Mouse (Mus musculus) urinary bladder, postnatal 4 days (tissue): ENCODE results near the gene Coro1c.
"Not testable (repeated sequence)": the region's sequence is repeated elsewhere in the genome, so short reads cannot be mapped to it uniquely, and the experiment has no call there.

ENCODE experiments used
- DNase-seq, 2 experiments: peaks; one replicate each; pipeline ENCODE4 v3.0.0; 2021 to 2022; ENCODE audit warnings: low spot score in 2 of 2

Coro1c gene

GRCm38 (mm10) chr5:113828481-113828880, 80.1 kb downstream of the Coro1c start:
- no peak for DNase-seq

DNA sequence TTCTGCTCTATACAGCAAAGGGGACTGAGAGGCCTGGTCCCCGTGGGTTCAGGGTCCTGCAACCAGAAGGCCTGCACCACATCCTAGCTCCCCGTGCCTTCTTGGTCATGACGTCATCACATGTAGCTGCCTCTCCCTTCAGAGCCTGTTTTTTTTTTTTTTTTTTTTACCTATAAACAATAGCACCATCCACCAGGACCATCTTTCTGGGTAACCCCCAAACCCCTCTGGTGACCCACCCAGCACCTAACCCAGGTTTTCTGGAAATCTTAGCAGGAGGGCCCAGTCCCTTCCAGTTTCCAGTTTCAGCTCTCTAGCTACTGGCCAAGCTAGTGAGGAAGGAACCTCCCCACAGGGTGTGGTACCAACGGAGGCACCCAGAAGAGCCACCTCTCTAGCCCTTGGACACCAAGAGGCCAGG, 80.6 kb downstream of the Coro1c start:
- DNase-seq, result no peak

- DNase-seq, result no peak
Measured at GRCm38 (mm10) chr5:113826619-113827018, 81.9 kb downstream of the Coro1c start.

DNA sequence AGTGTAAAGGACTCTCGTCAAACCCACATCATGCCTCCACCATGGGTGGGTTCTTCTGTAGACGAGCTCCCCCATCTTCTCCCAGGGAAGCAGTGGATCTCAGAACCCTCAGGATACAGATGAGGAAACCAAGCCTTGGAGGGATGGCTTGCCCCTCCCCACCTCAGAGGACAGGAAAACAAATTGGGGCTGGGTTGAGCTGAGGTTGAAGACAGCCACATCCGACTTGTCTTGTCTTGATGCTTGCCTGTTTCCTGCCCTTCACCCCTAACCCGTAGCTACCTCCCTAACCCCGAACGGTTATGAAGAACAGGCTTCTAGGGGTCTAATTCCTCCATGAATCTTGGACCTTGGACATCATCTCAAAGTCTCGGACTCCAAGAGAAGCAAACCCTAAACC, 83.0 kb downstream of the Coro1c start:
- DNase-seq, result no peak

DNA sequence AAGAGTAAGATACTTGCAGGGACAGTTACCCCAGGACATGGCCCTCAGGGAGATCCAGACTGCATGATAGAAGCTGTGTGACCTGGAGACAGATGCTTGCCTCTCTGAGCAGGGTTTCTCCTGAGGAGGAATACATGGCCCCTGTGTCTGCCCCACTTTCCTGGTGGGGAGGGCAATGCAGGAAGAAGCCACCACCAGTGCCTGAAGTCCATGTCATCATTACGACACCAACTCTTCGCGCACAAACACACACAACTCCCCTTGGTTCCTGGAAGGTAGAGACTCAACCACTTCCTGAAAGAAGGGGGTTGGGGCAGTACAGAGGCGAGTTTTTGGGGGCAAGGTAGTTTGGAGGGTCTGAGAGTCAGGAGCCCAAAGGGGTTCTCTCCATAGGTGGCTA, 84.3 kb downstream of the Coro1c start:
- DNase-seq, result no peak

GRCm38 (mm10) chr5:113818572-113818971, 90.0 kb downstream of the Coro1c start:
- DNase-seq, result no peak

DNA sequence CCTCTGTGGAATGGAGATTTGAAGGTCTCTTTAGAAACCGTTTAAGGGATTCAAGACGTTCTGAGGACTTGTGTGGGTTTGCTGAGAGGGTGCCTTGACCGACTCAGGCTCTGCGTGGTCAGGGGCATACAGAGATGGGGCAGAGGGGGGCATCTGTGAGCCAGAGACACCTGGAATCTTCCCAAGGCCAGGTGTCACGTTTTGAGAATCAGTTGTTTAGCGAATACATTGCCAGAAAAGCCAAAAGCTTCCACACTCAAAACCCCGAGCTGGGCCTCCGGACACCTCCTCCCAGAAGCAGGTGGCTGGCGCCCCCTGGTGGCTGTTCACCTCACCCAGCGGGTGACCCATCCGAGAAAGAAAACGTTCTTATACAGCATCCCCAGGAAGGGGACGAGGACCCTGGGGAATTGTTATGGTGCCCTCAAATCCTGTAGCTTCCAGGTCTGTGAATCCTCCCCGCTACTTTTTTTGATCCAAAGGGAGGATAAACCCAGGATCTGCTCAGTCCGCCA, 92.9 kb downstream of the Coro1c start:
- peak; percentile 55 to 85 for DNase-seq

DNA sequence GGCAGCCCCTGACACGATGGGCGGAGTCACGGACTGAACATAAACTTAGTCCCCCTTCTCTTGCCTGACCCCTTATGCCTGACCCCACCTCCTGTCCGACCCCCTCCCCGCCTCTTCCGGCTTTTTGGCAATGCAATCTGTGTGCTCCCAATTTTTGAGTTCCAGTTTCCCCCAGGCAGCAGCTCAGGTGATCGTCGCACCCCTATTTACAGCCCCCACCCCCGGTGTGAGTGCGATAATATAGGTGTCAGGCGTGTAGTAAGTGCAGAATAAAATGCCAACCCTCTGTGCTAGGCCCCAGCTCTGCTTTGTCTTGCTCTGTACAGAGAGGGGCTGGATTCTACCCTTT, 93.5 kb downstream of the Coro1c start:
- DNase-seq, result no peak

- no peak for DNase-seq
Measured at GRCm38 (mm10) chr5:113814111-113815040, 94.2 kb downstream of the Coro1c start.

DNA sequence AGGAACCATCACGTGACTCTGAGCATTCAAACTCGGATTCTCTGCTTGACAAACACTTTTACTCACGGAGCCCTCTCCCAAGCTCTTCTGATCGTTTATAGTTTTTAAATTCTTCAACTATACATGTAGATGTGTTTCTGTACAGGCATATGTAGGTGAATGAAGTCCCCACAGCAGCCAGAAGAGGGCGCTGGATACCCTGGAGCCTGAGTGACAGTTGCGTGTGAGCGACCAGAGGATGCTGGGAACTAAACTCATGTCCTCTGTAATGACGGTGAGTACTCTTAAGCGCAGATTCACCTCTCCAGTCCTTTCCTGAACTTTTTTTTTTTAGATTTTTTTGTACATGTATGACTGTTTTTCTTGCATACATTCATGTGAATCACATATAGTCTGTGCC, 95.0 kb downstream of the Coro1c start:
- DNase-seq, result no peak

DNA sequence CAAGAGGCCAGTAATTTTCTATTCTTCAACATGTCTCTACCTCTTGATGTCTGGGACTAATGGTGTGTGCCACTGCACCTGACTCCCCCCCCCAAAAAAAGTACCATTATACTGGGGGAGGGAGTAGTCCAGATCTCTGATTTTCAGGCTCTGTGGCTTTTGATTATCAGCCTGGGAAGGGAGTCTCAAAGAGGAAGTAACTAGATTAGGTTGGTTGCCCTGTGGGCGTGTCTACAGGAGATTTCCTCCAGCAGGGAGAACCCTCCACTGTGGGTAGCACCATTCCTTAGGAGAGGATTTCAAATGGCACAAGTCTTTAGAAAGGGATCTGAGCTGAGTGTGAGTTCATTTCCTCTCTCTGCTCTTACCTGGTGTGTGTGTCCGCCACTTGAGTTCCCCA, 95.9 kb downstream of the Coro1c start:
- DNase-seq, result no peak

GRCm38 (mm10) chr5:113811824-113812420, 96.6 kb downstream of the Coro1c start:
- DNase-seq, result not testable (repeated sequence)

GRCm38 (mm10) chr5:113810111-113810510, 98.4 kb downstream of the Coro1c start:
- no peak for DNase-seq

DNA sequence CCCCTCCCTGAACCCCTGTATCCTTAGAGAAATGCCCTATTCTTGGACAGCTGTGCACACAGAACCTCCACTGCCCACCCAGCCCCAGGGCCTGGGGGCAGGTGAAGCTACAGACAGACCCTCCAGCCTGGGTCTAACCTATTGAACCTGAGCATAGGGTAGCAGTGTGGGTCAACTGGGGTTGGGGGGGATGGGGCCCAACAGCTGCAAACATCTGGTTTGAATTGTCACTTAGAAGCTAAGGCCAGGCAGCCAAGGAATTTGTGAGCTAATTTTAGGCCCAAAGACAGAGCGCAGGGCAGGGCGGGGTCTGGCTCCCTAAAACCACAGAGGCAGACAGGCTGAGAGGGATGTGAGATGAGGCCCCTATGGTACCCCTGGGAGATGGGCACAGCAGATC, 100.4 kb downstream of the Coro1c start:
- no peak for DNase-seq

GRCm38 (mm10) chr5:113807712-113808111, 100.8 kb downstream of the Coro1c start:
- no peak for DNase-seq

DNA sequence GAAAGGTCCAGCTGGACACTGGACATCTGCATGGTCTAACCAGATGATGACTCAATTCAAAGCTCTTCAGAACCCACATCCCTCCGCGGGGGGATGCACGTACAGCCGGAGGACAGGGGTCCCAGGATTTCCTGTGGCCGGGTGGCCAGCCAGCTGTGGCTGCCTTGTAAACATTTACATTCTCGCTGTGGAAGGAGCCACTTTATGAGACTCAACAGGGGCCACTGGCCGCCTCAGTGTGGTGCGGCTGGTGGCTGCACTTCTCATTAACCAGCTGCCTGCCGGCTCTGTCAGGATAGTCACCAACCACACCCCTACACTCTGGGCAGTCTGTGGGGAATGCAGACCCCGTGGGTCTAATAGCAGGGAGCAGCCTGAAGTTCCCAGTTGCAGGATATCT, 102.1 kb downstream of the Coro1c start:
- no peak for DNase-seq

- no peak for DNase-seq
Measured at GRCm38 (mm10) chr5:113805301-113805700, 103.3 kb downstream of the Coro1c start.

DNA sequence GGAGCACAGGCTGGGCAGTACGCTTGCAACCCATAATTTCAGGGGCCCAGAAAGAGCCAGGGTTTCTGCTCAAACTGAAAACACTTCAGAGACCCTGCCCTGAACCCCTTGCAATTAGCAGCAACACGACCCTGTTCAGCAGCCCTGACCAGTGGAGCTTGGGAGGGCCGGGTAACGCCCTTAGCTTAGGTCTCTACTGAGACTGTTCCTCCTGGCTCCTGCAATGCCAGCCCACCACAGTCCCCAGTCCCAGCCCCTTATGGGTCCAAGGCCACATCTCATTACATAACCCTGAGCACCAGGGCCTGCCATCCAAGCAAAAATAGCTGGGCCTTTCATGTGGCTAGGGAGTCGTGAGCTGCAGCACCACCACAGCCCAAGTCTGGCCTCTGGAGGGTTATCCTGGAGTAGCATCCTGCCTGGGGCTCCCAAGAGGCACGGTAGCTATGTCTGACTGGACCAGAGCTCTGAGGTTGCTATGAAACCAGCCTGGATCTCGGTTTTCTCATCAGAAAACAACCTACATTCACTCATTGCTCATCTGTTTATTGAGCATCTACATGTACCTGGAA, 104.1 kb downstream of the Coro1c start:
- no peak for DNase-seq

GRCm38 (mm10) chr5:113800280-113800679, 108.3 kb downstream of the Coro1c start, which contains the start of gene Tmem119:
Gene Tmem119 (minus strand): TSS chr5:113800516.
- DNase-seq, result peak in 1 of 2 experiments; percentile 73

- no peak for DNase-seq
Measured at GRCm38 (mm10) chr5:113799691-113800090, 108.9 kb downstream of the Coro1c start.

- no peak for DNase-seq
Measured at GRCm38 (mm10) chr5:113798525-113798924, 110.0 kb downstream of the Coro1c start.

- DNase-seq, result no peak
Measured at GRCm38 (mm10) chr5:113797149-113797882, 111.2 kb downstream of the Coro1c start.
